Mouse (Mus musculus) kidney, adult 11 months (tissue): ENCODE measurements around the gene Ccdc113.
A peak's percentile ranks its signal among the peaks of the same experiment; 100 is the strongest.

Source experiments
- DNase-seq: peaks from one replicate; pipeline ENCODE4 v3.0.0; 2022

Gene Ccdc113

GRCm38 (mm10) chr8:95533584-95534387 lies at the start of gene Ccdc113:
TSS of gene Ccdc113 (plus strand) at chr8:95534085.
- peak; percentile 31 for DNase-seq

GRCm38 (mm10) chr8:95487800-95488697 lies 45.8 kb upstream of the Ccdc113 start:
- DNase-seq: no peak

GRCm38 (mm10) chr8:95488698-95489332 lies 45.1 kb upstream of the Ccdc113 start:
- peak; percentile 62 for DNase-seq

GRCm38 (mm10) chr8:95490006-95490405 lies 43.9 kb upstream of the Ccdc113 start, which contains the start of gene Csnk2a2:
TSS of gene Csnk2a2 (minus strand) at chr8:95490039.
- DNase-seq: no peak

GRCm38 (mm10) chr8:95492057-95492456 lies 41.8 kb upstream of the Ccdc113 start:
- no peak for DNase-seq

GRCm38 (mm10) chr8:95495444-95495843 lies 38.4 kb upstream of the Ccdc113 start:
- no peak for DNase-seq

- DNase-seq: no peak
Observed at GRCm38 (mm10) chr8:95496420-95496819, 37.5 kb upstream of the Ccdc113 start.

- no peak for DNase-seq
Observed at GRCm38 (mm10) chr8:95497821-95498220, 36.1 kb upstream of the Ccdc113 start.

GRCm38 (mm10) chr8:95499266-95500064 lies 34.4 kb upstream of the Ccdc113 start:
- no peak for DNase-seq

GRCm38 (mm10) chr8:95500436-95500835 lies 33.4 kb upstream of the Ccdc113 start:
- no peak for DNase-seq

- DNase-seq: no peak
Observed at GRCm38 (mm10) chr8:95502431-95502830, 31.5 kb upstream of the Ccdc113 start.

- DNase-seq: no peak
Observed at GRCm38 (mm10) chr8:95504835-95505234, 29.1 kb upstream of the Ccdc113 start.

- DNase-seq: no peak
Observed at GRCm38 (mm10) chr8:95505606-95506005, 28.3 kb upstream of the Ccdc113 start.

- DNase-seq: no peak
Observed at GRCm38 (mm10) chr8:95506245-95506644, 27.6 kb upstream of the Ccdc113 start.

GRCm38 (mm10) chr8:95512257-95512656 lies 21.6 kb upstream of the Ccdc113 start:
- no peak for DNase-seq

GRCm38 (mm10) chr8:95513219-95513618 lies 20.7 kb upstream of the Ccdc113 start:
- DNase-seq: no peak

- DNase-seq: no peak
Observed at GRCm38 (mm10) chr8:95516928-95517327, 17.0 kb upstream of the Ccdc113 start.

- DNase-seq: no peak
Observed at GRCm38 (mm10) chr8:95523991-95524390, 9.9 kb upstream of the Ccdc113 start.

GRCm38 (mm10) chr8:95528194-95528593 lies 5.7 kb upstream of the Ccdc113 start:
- DNase-seq: no peak

GRCm38 (mm10) chr8:95528750-95529310 lies 5.1 kb upstream of the Ccdc113 start:
- DNase-seq: no peak

GRCm38 (mm10) chr8:95532206-95532605 lies 1.7 kb upstream of the Ccdc113 start:
- no peak for DNase-seq

- DNase-seq: no peak
Observed at GRCm38 (mm10) chr8:95539487-95539886, 5.6 kb downstream of the Ccdc113 start.
